11 mouse cellular contexts compared by ENCODE assay signal in genomic region chr12:68579909-68580308, GRCm38 (mm10).
"Had no signal": no experiment of that assay in that cellular context is flagged by ENCODE, and none has a peak within 500 bp of the region (broad histone marks: within the 10 kb centered on the region; RNA-seq: fewer than 3 reads in every experiment).

No protein-coding gene starts in this region.

- H3K36me3 ChIP-seq: limb, embryonic 13.5 days had no signal

- DNase-seq: kidney, adult 18-20 months; kidney, postnatal 10 days; kidney, postnatal 4 days; left cerebral cortex, postnatal 4 days; lung, adult 18-20 months; right cerebral cortex, adult 18-20 months; right cerebral cortex, postnatal 25 days; thymus, postnatal 36 days had no signal

- H3K4me1 ChIP-seq: limb, embryonic 13.5 days had no signal

- H3K4me3 ChIP-seq: layer of hippocampus, adult 2 months; limb, embryonic 13.5 days had no signal

- H3K9me3 ChIP-seq: limb, embryonic 13.5 days had no signal

- H3K4me2 ChIP-seq: limb, embryonic 13.5 days had no signal

- H3K9ac ChIP-seq: limb, embryonic 13.5 days; liver, embryonic 14.5 days had no signal

- H3K27me3 ChIP-seq: limb, embryonic 13.5 days had no signal

- H3K27ac ChIP-seq: layer of hippocampus, adult 2 months; limb, embryonic 13.5 days; liver, embryonic 14.5 days had no signal
